Mouse (Mus musculus) CH12.LX (cell line): ENCODE measurements at regions not wholly inside any gene's neighbourhood (a gene's known extent, or its start where the extent isn't known, plus 50 kb on each side); places are given as distances from the start of the nearest gene placed in this dataset.

Experiments
- DNase-seq: peaks from one replicate; pipeline ENCODE4 v3.0.0-alpha.2; 2013; ENCODE audit errors: extremely low read depth
- H3K27ac ChIP-seq: 2 replicates; pipeline ENCODE4 v1.5.1; 2012; ENCODE audit warnings: low read depth, mild to moderate bottlenecking, control low read depth, moderate library complexity; ENCODE audit not compliant: insufficient read depth
- H3K27me3 ChIP-seq: replicated peaks from 2 replicates; pipeline ENCODE3; 2012; ENCODE audit warnings: inconsistent platforms
- H3K36me3 ChIP-seq, 2 experiments: replicated peaks in 1 of 2; 2 replicates each; pipeline versions ENCODE3 to v1.6.1; 2012; ENCODE audit warnings: inconsistent platforms in 1 of 2, low read length in 1 of 2, mild to moderate bottlenecking in 1 of 2, mixed read lengths in 1 of 2, moderate library complexity in 1 of 2; ENCODE audit not compliant: control insufficient read depth in 1 of 2, insufficient read depth in 1 of 2
- H3K4me1 ChIP-seq, 2 experiments: 2 replicates each; pipeline ENCODE4 v1.6.1; 2012; ENCODE audit warnings: inconsistent platforms in 1 of 2, moderate library complexity in 1 of 2; ENCODE audit not compliant: insufficient read depth in 2 of 2, control insufficient read depth in 1 of 2
- H3K4me2 ChIP-seq: 2 replicates; pipeline ENCODE4 v1.6.1; 2012; ENCODE audit warnings: low read depth, mild to moderate bottlenecking, control low read depth; ENCODE audit not compliant: poor library complexity, insufficient read depth, severe bottlenecking
- H3K4me3 ChIP-seq, 3 experiments: fragments of 150-350 bp in 1 of 3; sonication (generic) in 1 of 3; replicated peaks in 1 of 3; 2 replicates each; pipeline versions ENCODE3 to v1.5.1; 2011 to 2012; ENCODE audit warnings: low read depth in 2 of 3, low read length in 2 of 3, mild to moderate bottlenecking in 2 of 3, moderate library complexity in 2 of 3, control low read depth in 1 of 3, improper control_type of control experiment in 1 of 3, inconsistent platforms in 1 of 3, mixed read lengths in 1 of 3; ENCODE audit not compliant: poor library complexity in 1 of 3
- H3K79me2 ChIP-seq: replicated peaks from 2 replicates; pipeline ENCODE4 v1.6.1; 2012; ENCODE audit warnings: mild to moderate bottlenecking, moderate library complexity; ENCODE audit not compliant: control insufficient read depth, poor library complexity, insufficient read depth, severe bottlenecking; ENCODE audit errors: extremely low read depth
- H3K9ac ChIP-seq: 2 replicates; pipeline ENCODE4 v1.6.1; 2012; ENCODE audit warnings: low read depth, mild to moderate bottlenecking, control low read depth, moderate library complexity; ENCODE audit not compliant: insufficient read depth
- H3K9me3 ChIP-seq: replicated peaks from 2 replicates; pipeline ENCODE3; 2012; ENCODE audit warnings: low read length, inconsistent platforms, mixed read lengths
- BHLHE40 ChIP-seq: IDR thresholded peaks from 2 replicates; pipeline ENCODE4 v1.6.1; 2011; ENCODE audit warnings: mild to moderate bottlenecking, low read depth, low read length, improper control_type of control experiment
- CHD1 ChIP-seq: IDR thresholded peaks from 2 replicates; pipeline ENCODE4 v1.6.1; 2012; ENCODE audit warnings: low read depth, low read length, improper control_type of control experiment, inconsistent platforms
- CHD2 ChIP-seq: IDR thresholded peaks from 2 replicates; pipeline ENCODE4 v1.6.1; 2011; ENCODE audit warnings: low read length, improper control_type of control experiment
- CTCF ChIP-seq, 2 experiments: IDR thresholded peaks in 1 of 2; conservative IDR thresholded peaks in 1 of 2; 2 replicates each; pipeline ENCODE4 v1.5.1; 2011 to 2012; ENCODE audit warnings: low read depth in 2 of 2, low read length in 2 of 2, improper control_type of control experiment in 1 of 2, inconsistent platforms in 1 of 2, mild to moderate bottlenecking in 1 of 2, moderate library complexity in 1 of 2
- E2F4 ChIP-seq: IDR thresholded peaks from 2 replicates; pipeline ENCODE4 v1.6.1; 2011; ENCODE audit warnings: low read depth, low read length, improper control_type of control experiment; ENCODE audit not compliant: insufficient replicate concordance
- ELF1 ChIP-seq: IDR thresholded peaks from 2 replicates; pipeline ENCODE4 v1.6.1; 2014; ENCODE audit warnings: low read depth, mild to moderate bottlenecking, inconsistent platforms, low read length, improper control_type of control experiment
- EP300 ChIP-seq: IDR thresholded peaks from 2 replicates; pipeline ENCODE4 v1.6.1; 2011; ENCODE audit warnings: low read length, improper control_type of control experiment
- ETS1 ChIP-seq: conservative IDR thresholded peaks from 2 replicates; pipeline ENCODE4 v1.6.1; 2012; ENCODE audit warnings: low read depth, mild to moderate bottlenecking, inconsistent platforms, low read length, improper control_type of control experiment, moderate library complexity
- GABPA ChIP-seq: IDR thresholded peaks from 2 replicates; pipeline ENCODE4 v1.6.1; 2012; ENCODE audit warnings: low read depth, low read length, improper control_type of control experiment, inconsistent platforms; ENCODE audit not compliant: insufficient replicate concordance
- HCFC1 ChIP-seq: IDR thresholded peaks from 2 replicates; pipeline ENCODE4 v1.6.1; 2012; ENCODE audit warnings: low read depth, mild to moderate bottlenecking, inconsistent platforms, low read length, improper control_type of control experiment
- IRF4 ChIP-seq: IDR thresholded peaks from 2 replicates; pipeline ENCODE4 v1.6.1; 2014; ENCODE audit warnings: low read depth, mild to moderate bottlenecking, inconsistent platforms, low read length, improper control_type of control experiment
- JUN ChIP-seq: IDR thresholded peaks from 2 replicates; pipeline ENCODE4 v1.6.1; 2011; ENCODE audit warnings: low read depth, mild to moderate bottlenecking, low read length, improper control_type of control experiment, moderate library complexity; ENCODE audit not compliant: insufficient read depth
- JUND ChIP-seq: conservative IDR thresholded peaks from 2 replicates; pipeline ENCODE4 v1.6.1; 2011; ENCODE audit warnings: low read depth, low read length, improper control_type of control experiment
- KAT2A ChIP-seq: IDR thresholded peaks from 2 replicates; pipeline ENCODE4 v1.6.1; 2012; ENCODE audit warnings: low read length, improper control_type of control experiment, inconsistent platforms; ENCODE audit not compliant: insufficient replicate concordance
- MAFK ChIP-seq: IDR thresholded peaks from 2 replicates; pipeline ENCODE4 v1.6.1; 2011; ENCODE audit warnings: low read length, improper control_type of control experiment; ENCODE audit not compliant: insufficient replicate concordance
- MAX ChIP-seq: IDR thresholded peaks from 2 replicates; pipeline ENCODE4 v1.6.1; 2011; ENCODE audit warnings: low read length, improper control_type of control experiment
- MAZ ChIP-seq: IDR thresholded peaks from 2 replicates; pipeline ENCODE4 v1.6.1; 2012; ENCODE audit warnings: low read depth, mild to moderate bottlenecking, inconsistent platforms, low read length, improper control_type of control experiment, moderate library complexity
- MEF2A ChIP-seq: IDR thresholded peaks from 2 replicates; pipeline ENCODE4 v1.6.1; 2014; ENCODE audit warnings: low read depth, mild to moderate bottlenecking, inconsistent platforms, low read length, improper control_type of control experiment, borderline replicate concordance
- MXI1 ChIP-seq: IDR thresholded peaks from 2 replicates; pipeline ENCODE4 v1.6.1; 2011; ENCODE audit warnings: mild to moderate bottlenecking, low read depth, low read length, improper control_type of control experiment
- NELFE ChIP-seq: IDR thresholded peaks from 2 replicates; pipeline ENCODE4 v1.6.1; 2011; ENCODE audit warnings: low read depth, low read length, improper control_type of control experiment
- NRF1 ChIP-seq: IDR thresholded peaks from 2 replicates; pipeline ENCODE4 v1.6.1; 2014; ENCODE audit warnings: low read depth, mild to moderate bottlenecking, inconsistent platforms, low read length, improper control_type of control experiment, moderate library complexity
- POLR2A ChIP-seq: IDR thresholded peaks from 2 replicates; pipeline ENCODE4 v1.6.1; 2011; ENCODE audit warnings: low read depth, mild to moderate bottlenecking, improper control_type of control experiment, low read length
- POLR2AphosphoS2 ChIP-seq: IDR thresholded peaks from 2 replicates; pipeline ENCODE4 v1.6.1; 2011; ENCODE audit warnings: low read depth, low read length, improper control_type of control experiment
- RAD21 ChIP-seq: IDR thresholded peaks from 2 replicates; pipeline ENCODE4 v1.6.1; 2011; ENCODE audit warnings: low read depth, mild to moderate bottlenecking, low read length, improper control_type of control experiment, moderate library complexity
- RCOR1 ChIP-seq: conservative IDR thresholded peaks from 2 replicates; pipeline ENCODE4 v1.6.1; 2012; ENCODE audit warnings: low read depth, mild to moderate bottlenecking, inconsistent platforms, low read length, improper control_type of control experiment
- SIN3A ChIP-seq: IDR thresholded peaks from 2 replicates; pipeline ENCODE4 v1.6.1; 2012; ENCODE audit warnings: low read length, improper control_type of control experiment, inconsistent platforms
- SMC3 ChIP-seq: IDR thresholded peaks from 2 replicates; pipeline ENCODE4 v1.6.1; 2011; ENCODE audit warnings: low read depth, low read length, improper control_type of control experiment
- TCF12 ChIP-seq: IDR thresholded peaks from 2 replicates; pipeline ENCODE4 v1.6.1; 2014; ENCODE audit warnings: low read depth, mild to moderate bottlenecking, inconsistent platforms, low read length, improper control_type of control experiment
- UBTF ChIP-seq: IDR thresholded peaks from 2 replicates; pipeline ENCODE4 v1.6.1; 2012; ENCODE audit warnings: low read depth, mild to moderate bottlenecking, inconsistent platforms, low read length, improper control_type of control experiment, moderate library complexity
- USF1 ChIP-seq: IDR thresholded peaks from 2 replicates; pipeline ENCODE4 v1.6.1; 2014; ENCODE audit warnings: low read depth, mild to moderate bottlenecking, inconsistent platforms, low read length, improper control_type of control experiment
- USF2 ChIP-seq: conservative IDR thresholded peaks from 2 replicates; pipeline ENCODE4 v1.6.1; 2011; ENCODE audit warnings: low read depth, low read length, improper control_type of control experiment
- ZC3H11A ChIP-seq: IDR thresholded peaks from 2 replicates; pipeline ENCODE4 v1.6.1; 2012; ENCODE audit warnings: low read depth, mild to moderate bottlenecking, inconsistent platforms, low read length, improper control_type of control experiment
- ZKSCAN1 ChIP-seq: IDR thresholded peaks from 2 replicates; pipeline ENCODE4 v1.6.1; 2012; ENCODE audit warnings: low read depth, inconsistent platforms, low read length, improper control_type of control experiment, borderline replicate concordance
- ZMIZ1 ChIP-seq: IDR thresholded peaks from 2 replicates; pipeline ENCODE4 v1.6.1; 2012; ENCODE audit warnings: low read depth, mild to moderate bottlenecking, inconsistent platforms, low read length, improper control_type of control experiment
- ZNF384 ChIP-seq: IDR thresholded peaks from 2 replicates; pipeline ENCODE4 v1.6.1; 2012; ENCODE audit warnings: low read depth, low read length, improper control_type of control experiment, inconsistent platforms
- dilution Hi-C: fragments of 300-500 bp; cut with MboI; formaldehyde crosslinking; loops from 2 replicates; pipeline ENCODE4 v1.14.3; 2020; ENCODE audit warnings: low sequenced_read_pairs; ENCODE audit not compliant: extremely low pct_unique_long_range_greater_than_20kb, extremely low pct_ligation_motif_present
- in situ Hi-C: fragments of 300-500 bp; cut with MboI; formaldehyde crosslinking; loops from 3 replicates; pipeline ENCODE4 v1.14.3; 2019; ENCODE audit warnings: low sequenced_read_pairs, low pct_ligation_motif_present, low pct_unique_long_range_greater_than_20kb, mixed read lengths

DNA sequence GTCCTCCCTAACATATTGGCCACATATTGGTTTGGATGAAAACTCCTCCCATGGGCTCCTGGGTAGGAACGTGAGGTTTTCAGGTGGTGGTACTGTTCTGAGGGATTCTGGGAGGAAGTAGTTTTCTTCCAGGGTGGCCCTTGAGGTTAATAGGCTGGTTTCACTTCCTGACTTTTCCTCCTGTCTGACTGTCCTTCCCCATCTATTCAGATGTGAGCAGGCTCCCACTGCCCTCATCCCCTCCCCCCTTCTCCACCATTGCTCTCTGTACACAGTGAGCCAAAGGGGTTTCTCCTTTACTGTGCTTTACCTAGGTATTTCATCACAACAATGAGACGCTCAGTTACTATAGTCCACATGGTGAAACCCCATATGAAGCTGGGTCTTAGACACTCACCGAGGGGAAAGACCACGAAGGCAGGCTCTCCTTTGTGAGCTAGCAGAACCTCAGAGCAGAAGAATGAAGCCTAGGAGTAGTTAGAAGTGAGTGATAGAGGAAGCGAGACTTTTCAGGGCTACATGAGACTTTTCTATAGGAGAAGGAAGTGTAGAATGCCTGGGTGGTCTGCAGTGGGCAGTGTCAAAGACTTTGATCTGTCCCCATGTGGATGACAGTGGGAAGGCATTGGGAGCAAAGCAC is 135.3 kb downstream of the Cd83 start:
- Histone ChIP-seq H3K4me3 (no peak overlapping the region), H3K36me3 (no peaks in the 10 kb centered on the region), H3K27me3 (no peaks in the 10 kb centered on the region), H3K27ac (no peak overlapping the region), H3K9ac (no peak overlapping the region), H3K4me2 (peak overlapping the region; percentile 48; the same call in 1 of the 2 replicates), H3K4me1 (peaks cover 4 to 18% of the 10 kb centered on the region in 2 experiments; a peak in 2 of 4 replicates), H3K79me2 (no peaks in the 10 kb centered on the region), H3K9me3 (no peaks in the 10 kb centered on the region)
- in situ Hi-C loops (no loop called here), dilution Hi-C loops (no loop called here)
- no peak for TF ChIP-seq CHD1
- no peak for TF ChIP-seq USF1
- no peak for TF ChIP-seq UBTF
- TF ChIP-seq ZNF384, result no peak
- no peak for TF ChIP-seq ZMIZ1
- no peak for TF ChIP-seq JUND
- peak; percentile 62; the same call in 1 of the 2 replicates for TF ChIP-seq CHD2
- TF ChIP-seq MAZ, result no peak
- TF ChIP-seq SMC3, result no peak
- TF ChIP-seq ETS1, result peak; percentile 53; the same call in 1 of the 2 replicates
- TF ChIP-seq MAX, result no peak
- peak; percentile 69 for TF ChIP-seq EP300
- no peak for TF ChIP-seq TCF12
- TF ChIP-seq GABPA, result no peak
- no peak for TF ChIP-seq CTCF (conservative IDR thresholded peaks at IDR 0.05 in 1 of 2, IDR thresholded peaks at IDR 0.05 in 1 of 2; ENCODE audit: low read depth in 2 of 2, low read length in 2 of 2)
- no peak for TF ChIP-seq MEF2A
- TF ChIP-seq RAD21, result no peak
- TF ChIP-seq RCOR1, result no peak
- no peak for TF ChIP-seq NELFE
- TF ChIP-seq JUN, result no peak
- TF ChIP-seq ZC3H11A, result no peak
- no peak for TF ChIP-seq E2F4
- TF ChIP-seq POLR2AphosphoS2, result no peak
- TF ChIP-seq HCFC1, result no peak
- no peak for TF ChIP-seq ZKSCAN1
- no peak for TF ChIP-seq NRF1
- peak; percentile 76 for TF ChIP-seq IRF4
- TF ChIP-seq MAFK, result 0 out of 2 replicates have a peak, but pooled peaks have one; percentile 28
- no peak for TF ChIP-seq POLR2A
- TF ChIP-seq ELF1, result peak; percentile 45; the same call in 1 of the 2 replicates
- TF ChIP-seq MXI1, result no peak
- TF ChIP-seq SIN3A, result no peak
- no peak for TF ChIP-seq USF2
- TF ChIP-seq BHLHE40, result peak; percentile 81
- no peak for TF ChIP-seq KAT2A
- DNase-seq, result peak; percentile 34
